Mouse (Mus musculus) bone marrow, adult 2 months (tissue): ENCODE data around the gene Ss18l1.

Source experiments
- CTCF ChIP-seq: fragments of 200-500 bp; IDR thresholded peaks from 2 replicates; pipeline ENCODE4 v1.5.1; 2011; ENCODE audit warnings: low read length, control low read depth; ENCODE audit not compliant: control insufficient read depth, insufficient read depth
- POLR2A ChIP-seq: fragments of 200-500 bp; IDR thresholded peaks from 2 replicates; pipeline ENCODE4 v1.6.1; 2011; ENCODE audit warnings: low read depth, mild to moderate bottlenecking, control low read depth, low read length, borderline replicate concordance; ENCODE audit not compliant: control insufficient read depth

DNA sequence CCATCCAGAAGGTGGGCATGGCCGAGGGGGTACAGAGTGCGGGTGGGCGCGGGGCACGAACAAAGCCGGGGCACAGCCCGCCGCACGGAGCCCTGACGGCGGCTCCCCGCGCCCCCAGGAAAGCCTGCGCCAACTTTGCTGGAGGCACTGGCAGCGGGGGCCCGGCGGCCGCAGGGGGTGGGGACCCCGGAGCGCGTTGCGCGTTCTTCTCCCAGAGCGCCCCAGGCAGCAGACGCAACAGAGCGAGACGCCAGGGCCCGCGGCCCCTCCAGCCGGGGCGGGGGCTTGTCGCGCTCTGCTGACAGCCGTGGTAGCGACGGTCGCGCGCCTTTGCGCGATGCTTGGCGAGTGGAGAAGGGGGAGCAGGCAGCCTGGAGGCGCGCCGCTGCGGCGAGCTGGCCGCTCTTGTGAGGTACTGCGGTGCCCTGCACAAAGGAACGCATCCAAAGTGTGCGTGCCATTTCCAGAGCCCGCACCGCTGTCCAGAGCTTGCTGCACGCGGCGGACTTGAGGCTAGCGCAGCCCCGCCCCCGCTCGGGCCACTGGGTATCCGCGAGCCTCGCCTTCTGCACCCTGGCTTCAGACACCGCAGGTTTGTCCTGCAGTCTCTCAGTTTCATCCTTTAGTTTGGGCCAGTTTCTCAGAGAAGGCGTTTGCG lies 678 bp downstream of the Ss18l1 start:
- TF ChIP-seq CTCF, result no peak
- TF ChIP-seq POLR2A, result no peak
